In genomic region chr11:69218661-69219060, GRCm38 (mm10) we compare ENCODE assay signal across 34 mouse cellular contexts. TPM values are rescaled to one million over a fixed set of nuclear protein-coding genes. Genes with fewer than 3 reads are reported as not detected.
"Had no signal": no experiment of that assay in that cellular context is flagged by ENCODE, and none has a peak within 500 bp of the region (broad histone marks: within the 10 kb centered on the region; RNA-seq: fewer than 3 reads in every experiment).

No protein-coding gene starts in this region.

- ATAC-seq: forebrain, embryonic 13.5 days; forebrain, embryonic 14.5 days; forebrain, embryonic 15.5 days; forebrain, embryonic 16.5 days; forebrain, postnatal 0 days had no signal

- DNase-seq: cerebellum, adult 2 months; cerebellum, adult 8-10 months; cerebellum, adult 9-10 months; cerebellum, adult 9-11 months; cerebellum, postnatal 10 days; cerebellum, postnatal 14 days; cerebellum, postnatal 25 days; cerebellum, postnatal 36 days; embryo, embryonic 11 days; forebrain, postnatal 0 days; gastrocnemius, adult 2 months; gastrocnemius, postnatal 10 days; gastrocnemius, postnatal 14 days; gastrocnemius, postnatal 25 days; gastrocnemius, postnatal 36 days had no signal

- H3K4me3 ChIP-seq: embryonic facial prominence, embryonic 10.5 days; embryonic facial prominence, embryonic 12.5 days; embryonic facial prominence, embryonic 13.5 days; embryonic facial prominence, embryonic 15.5 days; erythroblast, embryonic 14.5 days; forebrain, embryonic 10.5 days; forebrain, embryonic 12.5 days; forebrain, embryonic 13.5 days; forebrain, embryonic 15.5 days; gastrocnemius, adult 2 months had no signal

- H3K4me2 ChIP-seq: embryonic facial prominence, embryonic 12.5 days; embryonic facial prominence, embryonic 13.5 days; embryonic facial prominence, embryonic 15.5 days; forebrain, embryonic 12.5 days; forebrain, embryonic 13.5 days; forebrain, embryonic 15.5 days had no signal

- H3K9me3 ChIP-seq: embryonic facial prominence, embryonic 10.5 days; embryonic facial prominence, embryonic 12.5 days; embryonic facial prominence, embryonic 13.5 days; embryonic facial prominence, embryonic 15.5 days; forebrain, embryonic 10.5 days; forebrain, embryonic 12.5 days; forebrain, embryonic 13.5 days; forebrain, embryonic 15.5 days had no signal

- H3K27me3 ChIP-seq: embryonic facial prominence, embryonic 12.5 days; embryonic facial prominence, embryonic 13.5 days; embryonic facial prominence, embryonic 15.5 days; forebrain, embryonic 12.5 days; forebrain, embryonic 13.5 days; forebrain, embryonic 15.5 days had no signal

- H3K9ac ChIP-seq: embryonic facial prominence, embryonic 12.5 days; embryonic facial prominence, embryonic 13.5 days; embryonic facial prominence, embryonic 15.5 days; forebrain, embryonic 12.5 days; forebrain, embryonic 13.5 days; forebrain, embryonic 15.5 days; forebrain, postnatal 0 days had no signal

- H3K27ac ChIP-seq: embryonic facial prominence, embryonic 10.5 days; embryonic facial prominence, embryonic 12.5 days; embryonic facial prominence, embryonic 13.5 days; embryonic facial prominence, embryonic 15.5 days; forebrain, embryonic 10.5 days; forebrain, embryonic 12.5 days; forebrain, embryonic 13.5 days; forebrain, embryonic 15.5 days; gastrocnemius, adult 2 months had no signal

- H3K36me3 ChIP-seq: embryonic facial prominence, embryonic 10.5 days; embryonic facial prominence, embryonic 12.5 days; embryonic facial prominence, embryonic 13.5 days; embryonic facial prominence, embryonic 15.5 days; forebrain, embryonic 10.5 days; forebrain, embryonic 12.5 days; forebrain, embryonic 15.5 days had no signal

- H3K4me1 ChIP-seq: embryonic facial prominence, embryonic 12.5 days; embryonic facial prominence, embryonic 13.5 days; embryonic facial prominence, embryonic 15.5 days; forebrain, embryonic 10.5 days; forebrain, embryonic 12.5 days; forebrain, embryonic 13.5 days; forebrain, embryonic 15.5 days had no signal

RNA-seq across cellular contexts. Expression of gene Gucy2e, which starts 18.2 kb away (rescaled TPM):
- total RNA-seq: gastrocnemius, adult 18-20 months; gastrocnemius, adult 2 months; gastrocnemius, adult 8-10 months; gastrocnemius, postnatal 10 days; gastrocnemius, postnatal 14 days; gastrocnemius, postnatal 25 days; gastrocnemius, postnatal 36 days; gastrocnemius, postnatal 4 days; granulocyte monocyte progenitor cell, adult 5-6 weeks had no signal
- polyA plus RNA-seq: embryonic facial prominence, embryonic 10.5 days; embryonic facial prominence, embryonic 11.5 days; erythroblast, embryonic 14.5 days had no signal

RNA-seq across cellular contexts. Expression of gene Alox8, which starts 21.0 kb away (rescaled TPM):
- total RNA-seq: common myeloid progenitor, adult 5-6 weeks; gastrocnemius, adult 18-20 months; gastrocnemius, adult 2 months; gastrocnemius, adult 8-10 months; gastrocnemius, postnatal 14 days; gastrocnemius, postnatal 25 days; gastrocnemius, postnatal 36 days; gastrocnemius, postnatal 4 days; granulocyte monocyte progenitor cell, adult 5-6 weeks had no signal
- polyA plus RNA-seq: embryonic facial prominence, embryonic 11.5 days; embryonic facial prominence, embryonic 14.5 days; erythroblast, embryonic 14.5 days; forebrain, embryonic 12.5 days; forebrain, embryonic 13.5 days; gonadal fat pad, adult 2 months had no signal
